Mouse (Mus musculus): ENCODE measurements around the gene Igsf23. TPM values are rescaled to one million over a fixed set of nuclear protein-coding genes. Genes with fewer than 3 reads are reported as not detected.
A peak's percentile ranks its signal among the peaks of the same experiment; 100 is the strongest.

Gene Igsf23
- polyA plus RNA-seq, 1 experiment from 2014 or later, result 0.54 TPM

DNA sequence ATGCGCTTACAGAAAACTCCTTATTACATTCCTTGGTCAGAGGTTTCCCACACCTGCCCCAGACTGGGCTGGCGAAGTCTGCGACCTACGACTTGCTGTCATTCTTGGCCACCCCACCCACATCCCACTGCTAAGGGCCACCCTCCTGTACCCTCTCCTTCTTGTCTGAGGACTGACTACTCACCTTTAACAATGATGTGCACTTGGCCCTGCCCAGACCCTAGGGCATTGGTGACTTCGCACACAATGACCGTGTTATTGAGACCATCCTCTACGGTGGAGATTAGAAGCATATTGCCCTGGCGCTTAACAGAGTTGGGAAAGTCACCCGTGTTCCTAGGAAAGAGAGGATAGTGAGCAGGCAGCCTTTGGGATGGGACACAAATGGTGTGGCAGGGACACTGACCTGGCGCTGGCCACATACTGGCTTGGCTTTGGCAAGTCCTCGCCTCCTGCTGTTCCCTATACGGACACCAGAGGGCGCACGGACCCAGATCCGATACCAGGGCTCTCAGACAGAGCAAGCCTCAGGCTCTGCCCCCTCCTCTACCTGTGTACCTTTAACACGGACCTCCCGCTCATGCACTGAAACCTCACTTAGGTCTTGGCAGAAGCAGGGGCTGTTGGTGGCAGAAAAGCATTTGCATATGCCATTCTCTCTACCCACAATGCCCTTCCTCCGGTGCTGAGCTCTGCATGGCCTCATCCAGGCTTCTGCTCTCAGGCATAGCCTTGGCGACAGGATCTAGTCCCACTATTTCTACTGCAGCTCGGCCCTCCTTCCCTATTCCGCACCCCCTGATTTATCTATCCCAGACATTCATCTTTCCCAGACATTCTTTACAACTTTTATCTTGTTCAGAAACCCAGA lies 39.9 kb downstream of the Igsf23 start:
- Histone ChIP-seq H3K27me3 (ENCODE audit: low read depth, poor library complexity, severe bottlenecking) (no peaks in the 10 kb centered on the region), H3K4me3 (no peak overlapping the region), H3K27ac (replicated peaks) (no peak overlapping the region), H3K36me3 (peaks cover 72% of the 10 kb centered on the region), H3K9me3 (replicated peaks) (peaks cover 25% of the 10 kb centered on the region), H3K4me1 (no peaks in the 10 kb centered on the region)
- peak; percentile 81 for DNase-seq (ENCODE audit: low spot score)
- 53% methylated on average over 21 of the region's 21 CpGs for WGBS

DNA sequence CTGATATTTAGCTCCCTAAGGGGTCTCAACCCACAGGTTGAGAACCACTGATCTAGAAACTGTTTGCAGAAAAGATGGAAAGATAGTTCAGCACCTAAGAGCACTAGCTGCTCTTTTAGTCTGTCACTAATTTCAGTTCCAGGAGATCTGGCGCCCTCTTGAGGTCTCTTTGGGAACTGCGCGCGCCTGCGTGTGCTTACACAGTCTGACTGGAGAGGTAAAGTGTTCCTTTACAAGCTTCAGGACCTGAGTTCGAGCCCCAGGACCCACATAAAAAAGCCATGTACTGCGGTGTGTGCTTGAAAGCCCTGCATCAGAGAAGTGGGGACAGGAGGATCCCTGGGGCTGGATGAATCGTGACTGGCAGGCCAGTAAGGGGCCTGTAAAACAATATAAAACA lies 60.7 kb downstream of the Igsf23 start:
- DNase-seq (ENCODE audit: low spot score), result peak; percentile 20
- Histone ChIP-seq H3K27me3 (ENCODE audit: low read depth, poor library complexity, severe bottlenecking) (no peaks in the 10 kb centered on the region), H3K4me3 (no peak overlapping the region), H3K36me3 (no peaks in the 10 kb centered on the region), H3K4me1 (no peaks in the 10 kb centered on the region), H3K9me3 (replicated peaks) (peaks cover 56% of the 10 kb centered on the region), H3K27ac (replicated peaks) (no peak overlapping the region)
- 55% methylated on average over 8 of the region's 8 CpGs for WGBS

DNA sequence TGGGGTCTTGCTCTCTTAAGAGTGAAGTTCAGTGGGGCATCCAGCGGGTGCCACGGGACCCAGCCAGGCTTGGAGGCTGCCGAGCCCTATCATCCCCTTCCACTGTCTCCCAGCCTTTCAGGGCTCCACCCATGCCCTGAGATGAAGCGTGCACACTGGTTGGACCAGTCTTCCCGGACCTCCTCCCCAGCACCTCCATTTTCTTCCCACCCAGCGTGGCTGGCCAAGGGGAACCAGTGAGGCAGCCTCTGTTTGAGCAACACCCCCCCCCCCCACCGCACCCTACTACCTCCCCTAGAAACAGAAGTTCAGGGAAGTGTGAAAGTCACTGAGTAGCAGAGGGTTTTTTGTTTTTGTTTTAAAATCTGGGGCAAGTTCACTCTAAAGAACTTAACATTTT lies 62.7 kb downstream of the Igsf23 start, which contains the start of gene Ceacam19:
TSS of gene Ceacam19 (minus strand) at position 117 of the 400 bp plus-strand sequence.
- no peak for DNase-seq (ENCODE audit: low spot score)
- Histone ChIP-seq H3K4me3 (no peak within 1 kb of the TSS), H3K9me3 (replicated peaks) (peaks cover 58% of the 10 kb centered on the region), H3K4me1 (no peaks in the 10 kb centered on the region), H3K36me3 (no peaks in the 10 kb centered on the region), H3K27ac (replicated peaks) (no peak within 1 kb of the TSS), H3K27me3 (ENCODE audit: low read depth, poor library complexity, severe bottlenecking) (no peaks in the 10 kb centered on the region)
- WGBS, result 78% methylated on average over 7 of the region's 7 CpGs

Other genes starting within 250 kb of the Igsf23 start
- gene Tomm40, start 235.3 kb downstream of the Igsf23 start, polyA plus RNA-seq (2016; fragmentation: Nextera tagmentation; extraction: Ambion mirVana), result 189 and 210 TPM in 2 replicates
- 76.4 and 88.7 TPM in 2 replicates for gene Nectin2, start 200.3 kb downstream of the Igsf23 start, polyA plus RNA-seq (2016; fragmentation: Nextera tagmentation; extraction: Ambion mirVana)
- 25.3 and 32.2 TPM in 2 replicates for gene Bcam, start 179.7 kb downstream of the Igsf23 start, polyA plus RNA-seq (2016; fragmentation: Nextera tagmentation; extraction: Ambion mirVana)
- 0.62 and 0.70 TPM in 2 replicates for gene Cblc, start 153.9 kb downstream of the Igsf23 start, polyA plus RNA-seq (2016; fragmentation: Nextera tagmentation; extraction: Ambion mirVana)
- 1.1 and 1.8 TPM in 2 replicates for gene Bcl3, start 128.0 kb downstream of the Igsf23 start, polyA plus RNA-seq (2016; fragmentation: Nextera tagmentation; extraction: Ambion mirVana)
- 0.14 TPM in 1 of 2 replicates, not detected in the other for gene Gm19345, start 98.8 kb downstream of the Igsf23 start, polyA plus RNA-seq (2016; fragmentation: Nextera tagmentation; extraction: Ambion mirVana)
- not detected in 2 replicates for gene Ceacam16, start 89.5 kb downstream of the Igsf23 start, polyA plus RNA-seq (2016; fragmentation: Nextera tagmentation; extraction: Ambion mirVana)
- not detected in 2 replicates for gene Ceacam19, start 62.8 kb downstream of the Igsf23 start, polyA plus RNA-seq (2016; fragmentation: Nextera tagmentation; extraction: Ambion mirVana)
- 7.4 and 7.5 TPM in 2 replicates for gene Pvr, start 29.6 kb downstream of the Igsf23 start, polyA plus RNA-seq (2016; fragmentation: Nextera tagmentation; extraction: Ambion mirVana)
- gene Ceacam20, start 14.7 kb upstream of the Igsf23 start, polyA plus RNA-seq (2016; fragmentation: Nextera tagmentation; extraction: Ambion mirVana), result not detected in 2 replicates
- not detected in 2 replicates for gene Nlrp9b, start 40.7 kb upstream of the Igsf23 start, polyA plus RNA-seq (2016; fragmentation: Nextera tagmentation; extraction: Ambion mirVana)
- gene Vmn1r91, start 148.9 kb upstream of the Igsf23 start, polyA plus RNA-seq (2016; fragmentation: Nextera tagmentation; extraction: Ambion mirVana), result not detected in 2 replicates
- not detected in 2 replicates for gene Gm16442, start 171.8 kb upstream of the Igsf23 start, polyA plus RNA-seq (2016; fragmentation: Nextera tagmentation; extraction: Ambion mirVana)
- gene Vmn1r93, start 188.3 kb upstream of the Igsf23 start, polyA plus RNA-seq (2016; fragmentation: Nextera tagmentation; extraction: Ambion mirVana), result not detected in 2 replicates
- not detected in 2 replicates for gene Vmn1r94, start 217.6 kb upstream of the Igsf23 start, polyA plus RNA-seq (2016; fragmentation: Nextera tagmentation; extraction: Ambion mirVana)
- not detected in 2 replicates for gene Vmn1r95, start 243.0 kb upstream of the Igsf23 start, polyA plus RNA-seq (2016; fragmentation: Nextera tagmentation; extraction: Ambion mirVana)

Data from midbrain, embryonic 10.5 days (tissue).